8 mouse cellular contexts compared by ENCODE assay signal in the genomic region with DNA sequence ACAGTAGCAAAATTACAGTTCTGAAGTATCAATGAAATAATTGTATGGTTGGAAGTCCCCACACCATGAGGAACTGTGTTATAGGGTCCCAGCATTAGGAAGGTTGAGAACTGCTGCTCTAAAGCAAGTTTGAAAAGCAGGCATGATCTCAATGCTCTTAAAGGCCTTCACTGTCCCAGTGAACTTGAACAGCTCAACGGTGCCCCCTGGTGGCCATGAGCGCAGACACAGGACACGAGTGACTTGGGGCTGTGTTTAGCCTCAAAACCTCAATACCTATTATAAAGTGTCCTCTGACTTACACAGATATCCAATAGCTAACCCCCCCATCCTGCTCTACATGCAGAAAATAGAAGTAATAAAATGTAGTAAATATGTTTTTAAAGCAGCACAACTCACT.
DNase-seq lines count a peak whose midpoint lies in the region; ATAC-seq lines count a peak whose summit lies in the region.

No protein-coding gene starts in this region.

- H3K4me1 ChIP-seq in hindbrain, embryonic 16.5 days (ENCODE audit: control insufficient read depth, insufficient read depth, low read depth, low read length) = peaks cover 5% of the 10 kb centered on the region

- DNase-seq in R1 (ENCODE audit: low read depth, low spot score) = peak; percentile 73
- peak; percentile 92 to 95 for DNase-seq in cerebellum, postnatal 14 days
- DNase-seq in frontal cortex, postnatal 36 days (ENCODE audit: low spot score in 2 of 2) = peak; percentile 84 to 88
- DNase-seq in left cerebral cortex, adult 11 months (ENCODE audit: low spot score) = peak; percentile 61
- DNase-seq in lung, postnatal 4 days = peak; percentile 83 to 92
- DNase-seq in right cerebral cortex, adult 2 months (ENCODE audit: low spot score in 2 of 2) = peak; percentile 89 to 92
- peak; percentile 79 for DNase-seq in urinary bladder, postnatal 10 days (ENCODE audit: low spot score)

- H3K4me3 ChIP-seq in hindbrain, embryonic 16.5 days (ENCODE audit: low read length) = no peak overlapping the region

- ATAC-seq in hindbrain, embryonic 16.5 days = peak; percentile 90

- H3K9ac ChIP-seq in hindbrain, embryonic 16.5 days (ENCODE audit: low read depth, low read length) = no peak overlapping the region

- no peak overlapping the region for H3K27ac ChIP-seq in hindbrain, embryonic 16.5 days (ENCODE audit: low read depth, low read length)

- H3K4me2 ChIP-seq in hindbrain, embryonic 16.5 days (ENCODE audit: low read length) = no peak overlapping the region

- H3K27me3 ChIP-seq in hindbrain, embryonic 16.5 days (replicated peaks; ENCODE audit: control insufficient read depth, insufficient read depth, low read length) = no peaks in the 10 kb centered on the region

- H3K36me3 ChIP-seq in hindbrain, embryonic 16.5 days (ENCODE audit: control insufficient read depth, insufficient read depth, low read length) = no peaks in the 10 kb centered on the region

- 2% methylated on average over 3 of the region's 3 CpGs for WGBS in hindbrain, embryonic 16.5 days

- no peaks in the 10 kb centered on the region for H3K9me3 ChIP-seq in hindbrain, embryonic 16.5 days (ENCODE audit: control insufficient read depth, low read length)
